Mouse (Mus musculus): Measurements from ENCODE around the gene Hrk. TPM values are rescaled to one million over a fixed set of nuclear protein-coding genes. Genes with fewer than 3 reads are reported as not detected.
A peak's percentile ranks its signal among the peaks of the same experiment; 100 is the strongest.

Gene Hrk
- total and polyA plus RNA-seq, 3 experiments, result not detected

DNA sequence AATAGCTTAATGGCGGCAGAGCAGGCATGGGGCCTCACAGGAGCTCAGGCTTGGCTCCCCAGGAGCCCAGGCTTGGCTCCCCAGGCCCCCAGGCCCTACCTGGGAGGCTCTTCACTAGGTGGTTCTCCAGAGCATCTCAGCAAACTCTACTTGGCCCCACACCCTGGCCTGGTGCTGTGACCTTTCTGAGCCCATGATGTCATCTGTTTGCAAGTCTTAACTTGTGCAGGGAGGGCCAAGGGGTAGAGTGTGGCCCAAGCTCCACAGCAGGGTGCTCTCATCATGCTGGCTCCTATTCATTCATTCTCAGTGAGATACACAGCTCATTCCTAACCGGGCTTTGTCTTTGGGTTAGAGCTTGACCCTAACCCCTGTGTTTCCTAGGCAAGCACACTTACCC, 43.8 kb upstream of the Hrk start:
- H3K27ac ChIP-seq (ENCODE audit: insufficient read depth, low read depth), result no peak overlapping the region
- no peak overlapping the region for H3K4me2 ChIP-seq (ENCODE audit: insufficient read depth, low read depth, poor library complexity, severe bottlenecking)
- no peak overlapping the region for H3K4me3 ChIP-seq (replicated peaks in 1 of 3; ENCODE audit: low read depth in 2 of 3, low read length in 2 of 3, poor library complexity in 1 of 3)
- peak; percentile 71; the same call in 1 of the 2 replicates for TF ChIP-seq IRF4 (IDR thresholded peaks at IDR 0.05; ENCODE audit: low read depth, low read length)
- TF ChIP-seq MAZ (IDR thresholded peaks at IDR 0.05; ENCODE audit: low read depth, low read length), result peak; percentile 70; the same call in 1 of the 2 replicates
- no peak for TF ChIP-seq HCFC1 (IDR thresholded peaks at IDR 0.05; ENCODE audit: low read depth, low read length)
- no peak for TF ChIP-seq ZMIZ1 (IDR thresholded peaks at IDR 0.05; ENCODE audit: low read depth, low read length)
- no peak; the same call in 1 of the 2 replicates for TF ChIP-seq ETS1 (conservative IDR thresholded peaks at IDR 0.05; ENCODE audit: low read depth, low read length)
- TF ChIP-seq USF1 (IDR thresholded peaks at IDR 0.05; ENCODE audit: low read depth, low read length), result no peak
- TF ChIP-seq CHD2 (IDR thresholded peaks at IDR 0.05; ENCODE audit: low read length), result no peak
- no peak for TF ChIP-seq POLR2A (IDR thresholded peaks at IDR 0.05; ENCODE audit: low read depth, low read length)
- no peak for TF ChIP-seq UBTF (IDR thresholded peaks at IDR 0.05; ENCODE audit: low read depth, low read length)
- TF ChIP-seq RCOR1 (conservative IDR thresholded peaks at IDR 0.05; ENCODE audit: low read depth, low read length), result no peak
- peak; percentile 43; the same call in 1 of the 2 replicates for TF ChIP-seq JUND (conservative IDR thresholded peaks at IDR 0.05; ENCODE audit: low read depth, low read length)
- no peak for TF ChIP-seq MXI1 (IDR thresholded peaks at IDR 0.05; ENCODE audit: low read depth, low read length)
- TF ChIP-seq ELF1 (IDR thresholded peaks at IDR 0.05; ENCODE audit: low read depth, low read length), result no peak
- no peak for TF ChIP-seq ZNF384 (IDR thresholded peaks at IDR 0.05; ENCODE audit: low read depth, low read length)
- no peak for TF ChIP-seq E2F4 (IDR thresholded peaks at IDR 0.05; ENCODE audit: insufficient replicate concordance, low read depth, low read length)
- peak; percentile 60; the same call in 1 of the 2 replicates for TF ChIP-seq EP300 (IDR thresholded peaks at IDR 0.05; ENCODE audit: low read length)
- TF ChIP-seq NELFE (IDR thresholded peaks at IDR 0.05; ENCODE audit: low read depth, low read length), result no peak
- peak; percentile 99 for TF ChIP-seq CHD1 (IDR thresholded peaks at IDR 0.05; ENCODE audit: low read depth, low read length)
- TF ChIP-seq CTCF (conservative IDR thresholded peaks at IDR 0.05 in 1 of 2, IDR thresholded peaks at IDR 0.05 in 1 of 2; ENCODE audit: low read depth in 2 of 2, low read length in 2 of 2), result no peak
- TF ChIP-seq POLR2AphosphoS2 (IDR thresholded peaks at IDR 0.05; ENCODE audit: low read depth, low read length), result no peak
- TF ChIP-seq SIN3A (IDR thresholded peaks at IDR 0.05; ENCODE audit: low read length), result no peak
- no peak for TF ChIP-seq PAX5 (IDR thresholded peaks at IDR 0.05; ENCODE audit: low read length)
- 0 out of 2 replicates have a peak, but pooled peaks have one; percentile 22 for TF ChIP-seq BHLHE40 (IDR thresholded peaks at IDR 0.05; ENCODE audit: low read depth, low read length)
- 0 out of 2 replicates have a peak, but pooled peaks have one; percentile 27 for TF ChIP-seq MYC (IDR thresholded peaks at IDR 0.05; ENCODE audit: low read depth, low read length)
- no peak for TF ChIP-seq GABPA (IDR thresholded peaks at IDR 0.05; ENCODE audit: insufficient replicate concordance, low read depth, low read length)
- TF ChIP-seq TCF12 (IDR thresholded peaks at IDR 0.05; ENCODE audit: low read depth, low read length), result peak; percentile 48; the same call in 1 of the 2 replicates
- no peak for TF ChIP-seq ZC3H11A (IDR thresholded peaks at IDR 0.05; ENCODE audit: low read depth, low read length)
- TF ChIP-seq MEF2A (IDR thresholded peaks at IDR 0.05; ENCODE audit: borderline replicate concordance, low read depth, low read length), result peak; percentile 96
- peak; percentile 87 for TF ChIP-seq JUN (IDR thresholded peaks at IDR 0.05; ENCODE audit: insufficient read depth, low read depth, low read length)
- in situ Hi-C loops (cut with MboI; ENCODE audit: low pct_ligation_motif_present, low pct_unique_long_range_greater_than_20kb, low sequenced_read_pairs), result no loop called here
- no peaks in the 10 kb centered on the region for H3K79me2 ChIP-seq (replicated peaks; ENCODE audit: control insufficient read depth, extremely low read depth, insufficient read depth, poor library complexity, severe bottlenecking)
- H3K4me1 ChIP-seq (ENCODE audit: control insufficient read depth in 1 of 2, insufficient read depth in 2 of 2), result peaks cover 14 to 28% of the 10 kb centered on the region in 2 experiments
- peak; percentile 22 for DNase-seq (ENCODE audit: extremely low read depth)
- no peaks in the 10 kb centered on the region for H3K9me3 ChIP-seq (replicated peaks; ENCODE audit: low read length)
- no peak overlapping the region for H3K9ac ChIP-seq (ENCODE audit: insufficient read depth, low read depth)
- dilution Hi-C loops (cut with MboI; ENCODE audit: extremely low pct_ligation_motif_present, extremely low pct_unique_long_range_greater_than_20kb, low sequenced_read_pairs), result no loop called here
- no peaks in the 10 kb centered on the region for H3K27me3 ChIP-seq (replicated peaks)
- H3K36me3 ChIP-seq (replicated peaks in 1 of 2; ENCODE audit: control insufficient read depth in 1 of 2, insufficient read depth in 1 of 2, low read length in 1 of 2), result peaks cover 32 to 94% of the 10 kb centered on the region in 2 experiments
